Mouse (Mus musculus) embryonic facial prominence, embryonic 10.5 days (tissue): ENCODE measurements around the gene Ran. TPM values are rescaled to one million over a fixed set of nuclear protein-coding genes. Genes with fewer than 3 reads are reported as not detected.
A peak's percentile ranks its signal among the peaks of the same experiment; 100 is the strongest.

Experiments used
- DNase-seq: peaks from one replicate; pipeline ENCODE4 v3.0.0-alpha.2; 2017; ENCODE audit warnings: low spot score
- H3K27ac ChIP-seq: fragments of 300-500 bp; sonication (generic); replicated peaks from 2 replicates; pipeline ENCODE4 v1.5.1; 2016; ENCODE audit warnings: mild to moderate bottlenecking
- H3K27me3 ChIP-seq: fragments of 300-500 bp; sonication (generic); replicated peaks from 2 replicates; pipeline ENCODE4 v1.6.1; 2016; ENCODE audit warnings: low read depth, mild to moderate bottlenecking; ENCODE audit not compliant: poor library complexity, severe bottlenecking
- H3K36me3 ChIP-seq: fragments of 300-500 bp; sonication (generic); replicated peaks from 2 replicates; pipeline ENCODE4 v1.6.1; 2016; ENCODE audit warnings: mild to moderate bottlenecking, moderate library complexity
- H3K4me1 ChIP-seq: fragments of 300-500 bp; sonication (generic); 2 replicates; pipeline ENCODE4 v1.6.1; 2016
- H3K4me3 ChIP-seq: fragments of 300-500 bp; sonication (generic); 2 replicates; pipeline ENCODE4 v1.5.1; 2016; ENCODE audit warnings: mild to moderate bottlenecking, moderate library complexity
- H3K9me3 ChIP-seq: fragments of 300-500 bp; sonication (generic); 2 replicates; pipeline ENCODE4 v1.6.1; 2016; ENCODE audit warnings: mild to moderate bottlenecking
- WGBS: fragments of 180-500 bp; shearing (Covaris S2); methylation state at CpG from one replicate; pipeline ENCODE4 v1.1.7; 2016; 5-methylcytosine and 5-hydroxymethylcytosine counted together
- polyA plus RNA-seq: library from polyadenylated mRNA; unstranded; fragments of >200 nt; fragmentation: Nextera tagmentation; extraction: Ambion mirVana; gene quantifications from 2 replicates; pipeline ENCODE4 v1.2.1, GENCODE M21; 2016

Ran gene
- polyA plus RNA-seq, 1 experiment from 2014 or later: 958 TPM

DNA sequence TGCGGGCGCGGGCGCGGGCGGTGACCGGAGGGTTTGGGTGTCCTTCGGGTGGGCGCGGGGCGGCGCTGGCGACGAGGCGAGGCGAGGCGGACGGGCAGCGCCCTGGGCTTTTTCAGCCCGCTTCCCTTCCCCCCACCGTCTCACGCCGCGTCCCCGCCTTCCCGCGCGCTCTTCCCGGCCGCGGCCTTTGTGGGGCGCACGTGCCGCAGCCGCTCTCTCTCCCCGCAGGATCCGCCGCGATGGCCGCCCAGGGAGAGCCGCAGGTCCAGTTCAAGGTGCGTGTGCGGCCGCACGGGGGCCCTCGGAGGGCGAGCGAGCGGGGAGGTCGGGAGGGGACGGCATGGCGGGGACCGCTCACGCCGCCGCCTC, 415 bp downstream of the Ran start:
- Histone ChIP-seq H3K36me3 (peaks cover 44% of the 10 kb centered on the region), H3K27ac (peak overlapping the region; percentile 99), H3K4me3 (peak overlapping the region; percentile 91), H3K9me3 (no peaks in the 10 kb centered on the region), H3K27me3 (no peaks in the 10 kb centered on the region), H3K4me1 (peaks cover 21% of the 10 kb centered on the region)
- no peak for DNase-seq
- WGBS: under 1% methylated on average over 56 of the region's 56 CpGs

DNA sequence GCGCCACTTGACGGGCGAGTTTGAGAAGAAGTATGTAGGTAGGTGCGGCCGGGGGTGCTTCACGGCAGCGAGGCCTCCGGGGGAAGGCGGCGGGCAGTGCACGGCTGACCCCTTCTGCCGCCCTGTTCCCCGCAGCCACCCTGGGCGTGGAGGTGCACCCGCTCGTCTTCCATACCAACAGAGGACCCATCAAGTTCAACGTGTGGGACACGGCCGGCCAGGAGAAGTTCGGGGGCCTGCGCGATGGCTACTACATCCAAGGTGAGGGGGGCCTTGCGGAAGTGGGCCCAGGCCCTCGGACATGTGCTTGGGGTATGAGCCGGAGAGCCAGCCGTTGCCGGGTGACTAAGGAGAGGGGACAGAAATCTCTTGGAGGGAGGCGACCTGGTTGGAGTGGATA, 862 bp downstream of the Ran start:
- Histone ChIP-seq H3K36me3 (peaks cover 49% of the 10 kb centered on the region), H3K27ac (peak overlapping the region; percentile 99), H3K4me1 (peaks cover 21% of the 10 kb centered on the region), H3K4me3 (peak overlapping the region; percentile 91), H3K27me3 (no peaks in the 10 kb centered on the region), H3K9me3 (no peaks in the 10 kb centered on the region)
- 2% methylated on average over 28 of the region's 28 CpGs for WGBS
- DNase-seq: peak; percentile 61

DNA sequence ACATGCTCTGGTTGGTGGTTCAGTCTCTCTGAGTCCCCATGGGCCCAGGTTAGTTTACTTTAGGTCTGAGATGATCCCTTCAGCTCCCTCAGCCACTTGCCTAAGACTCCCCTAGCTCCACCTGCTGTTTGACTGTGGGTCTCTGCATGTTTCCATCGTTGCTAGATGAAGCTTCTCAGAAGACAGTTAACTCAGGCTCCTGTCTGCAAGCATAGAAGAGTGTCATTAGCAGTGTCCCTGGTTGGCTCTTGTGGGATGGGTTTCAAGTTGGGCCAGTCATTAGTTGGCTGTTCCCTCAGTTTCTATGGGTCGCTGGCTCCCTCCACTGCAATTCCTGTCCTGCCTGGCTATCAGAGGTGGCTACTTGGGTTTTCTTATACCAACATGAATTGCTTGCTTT, 5.2 kb downstream of the Ran start:
- H3K27ac ChIP-seq: no peak overlapping the region
- DNase-seq: no peak
- peaks cover 69% of the 10 kb centered on the region for H3K36me3 ChIP-seq
- H3K27me3 ChIP-seq: no peaks in the 10 kb centered on the region
- H3K4me1 ChIP-seq: peaks cover 8% of the 10 kb centered on the region
- H3K9me3 ChIP-seq: no peaks in the 10 kb centered on the region
- no peak overlapping the region for H3K4me3 ChIP-seq
- 45% methylated on average over 2 of the region's 2 CpGs for WGBS

DNA sequence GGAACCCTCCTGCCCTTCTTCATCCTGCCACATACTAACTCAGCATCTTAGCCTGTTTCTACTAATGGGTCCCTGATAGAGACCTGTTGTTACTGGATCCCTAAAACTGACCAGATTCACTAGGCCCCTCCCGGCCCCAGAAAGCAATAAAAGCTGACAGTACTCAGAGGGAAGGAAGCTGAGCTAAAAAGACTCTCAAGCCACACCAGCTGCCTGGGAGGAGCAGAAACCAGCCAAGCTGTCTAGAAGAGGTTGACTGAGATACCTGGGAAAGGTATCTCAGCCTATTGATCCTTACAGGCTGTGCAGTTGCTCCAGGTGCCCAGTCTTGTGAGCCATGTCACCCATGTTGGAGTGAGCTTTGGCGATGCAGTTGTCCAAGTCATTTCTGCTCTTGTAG, 5.9 kb downstream of the Ran start:
- no peak overlapping the region for H3K27ac ChIP-seq
- H3K36me3 ChIP-seq: peaks cover 67% of the 10 kb centered on the region
- WGBS: 94% methylated on average over 2 of the region's 2 CpGs
- H3K9me3 ChIP-seq: no peaks in the 10 kb centered on the region
- no peak for DNase-seq
- H3K4me3 ChIP-seq: no peak overlapping the region
- peaks cover 8% of the 10 kb centered on the region for H3K4me1 ChIP-seq
- no peaks in the 10 kb centered on the region for H3K27me3 ChIP-seq

DNA sequence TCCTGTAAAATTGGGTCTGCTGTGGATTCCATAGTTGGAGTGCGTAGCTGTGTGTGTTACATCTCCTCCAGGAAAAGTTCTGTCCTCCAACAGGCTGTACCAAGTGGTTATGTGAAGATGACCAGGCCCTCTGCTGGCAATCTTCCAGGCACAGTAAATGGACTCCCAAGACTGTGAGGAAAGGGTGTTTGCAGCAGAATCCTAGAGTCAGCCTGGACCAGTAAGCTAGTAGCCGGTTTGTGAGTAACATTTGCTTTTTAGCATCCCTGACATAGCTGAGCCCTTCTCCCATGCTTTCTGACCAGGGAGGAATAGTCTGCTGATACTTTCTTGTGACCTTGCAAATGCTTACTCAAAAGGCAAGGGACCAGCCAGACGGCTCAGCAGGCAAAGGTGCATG, 6.3 kb downstream of the Ran start:
- Histone ChIP-seq H3K36me3 (peaks cover 62% of the 10 kb centered on the region), H3K27ac (no peak overlapping the region), H3K4me3 (no peak overlapping the region), H3K4me1 (peaks cover 8% of the 10 kb centered on the region), H3K27me3 (no peaks in the 10 kb centered on the region), H3K9me3 (no peaks in the 10 kb centered on the region)
- WGBS: 88% methylated on average over 3 of the region's 3 CpGs
- no peak for DNase-seq

DNA sequence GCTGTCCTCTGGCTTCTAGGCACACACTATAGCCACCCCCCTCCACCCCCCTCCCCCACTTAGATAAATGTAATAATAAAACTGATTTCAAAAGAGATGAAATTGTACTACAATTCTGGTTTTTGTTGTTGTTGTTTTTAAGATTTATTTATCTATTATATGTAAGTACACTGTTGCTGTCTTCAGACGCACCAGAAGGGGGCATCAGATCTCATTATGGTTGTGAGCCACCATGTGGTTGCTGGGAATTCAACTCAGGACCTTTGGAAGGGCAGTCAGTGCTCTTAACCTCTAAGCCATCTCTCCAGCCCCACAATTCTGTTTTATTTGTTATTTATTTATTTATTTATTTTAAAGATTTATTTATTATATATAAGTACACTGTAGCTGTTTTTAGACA, 6.8 kb downstream of the Ran start:
- H3K4me3 ChIP-seq: no peak overlapping the region
- no peak for DNase-seq
- H3K27ac ChIP-seq: no peak overlapping the region
- no peaks in the 10 kb centered on the region for H3K9me3 ChIP-seq
- no peaks in the 10 kb centered on the region for H3K27me3 ChIP-seq
- peaks cover 58% of the 10 kb centered on the region for H3K36me3 ChIP-seq
- peaks cover 7% of the 10 kb centered on the region for H3K4me1 ChIP-seq
- 82% methylated on average over 1 of the region's 1 CpGs for WGBS

DNA sequence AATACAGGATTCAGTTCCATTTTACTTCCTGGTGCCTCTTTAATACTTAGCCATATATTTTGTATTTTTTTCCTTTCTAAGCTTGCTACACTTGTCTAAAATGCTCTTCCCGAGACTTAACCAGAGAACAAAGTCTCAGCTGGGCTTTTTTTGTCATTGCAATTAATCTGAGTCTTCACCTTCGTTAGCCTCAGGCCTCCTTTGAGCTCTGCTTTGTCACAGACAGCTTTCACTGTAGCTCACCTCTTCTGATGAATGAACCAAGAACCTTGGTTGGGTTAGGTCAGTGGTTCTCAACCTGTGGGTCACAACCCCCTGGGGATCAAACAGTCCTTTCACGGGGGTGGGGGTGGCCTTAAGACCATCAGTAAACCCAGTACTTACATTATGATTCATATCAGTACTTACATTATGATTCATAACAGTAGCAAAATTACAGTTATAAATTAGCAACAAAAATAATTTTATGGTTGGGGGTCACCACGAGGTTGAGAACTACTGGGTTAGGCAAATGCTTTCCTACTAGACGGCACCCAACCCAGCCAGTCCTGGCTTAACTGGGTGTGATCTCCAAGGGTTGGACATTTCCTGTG, 9.4 kb downstream of the Ran start:
- no peaks in the 10 kb centered on the region for H3K27me3 ChIP-seq
- H3K36me3 ChIP-seq: peaks cover 35% of the 10 kb centered on the region
- peaks cover under 1% of the 10 kb centered on the region; the same call in 1 of the 2 replicates for H3K9me3 ChIP-seq
- WGBS: 75% methylated on average over 5 of the region's 5 CpGs
- no peak overlapping the region for H3K4me3 ChIP-seq
- DNase-seq: no peak
- no peak overlapping the region for H3K27ac ChIP-seq
- no peaks in the 10 kb centered on the region for H3K4me1 ChIP-seq

DNA sequence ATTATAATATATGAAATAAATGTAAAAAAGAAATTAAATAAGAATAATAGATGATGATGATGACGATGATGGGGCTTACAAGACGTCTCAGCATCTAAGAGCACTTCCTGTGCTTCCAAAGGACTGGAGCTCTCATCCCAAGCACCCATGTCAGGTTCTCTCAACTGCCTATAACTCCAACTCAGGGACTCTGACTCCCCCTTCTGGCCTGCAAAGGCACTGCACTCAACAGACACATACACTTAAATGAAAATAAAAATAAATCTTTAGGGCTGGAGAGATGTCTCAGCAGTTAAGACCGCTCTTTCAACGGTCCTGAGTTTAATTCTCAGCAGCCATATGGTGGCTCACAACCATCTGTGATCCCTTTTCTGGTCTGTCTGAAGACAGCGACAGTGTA, 16.8 kb downstream of the Ran start:
- H3K9me3 ChIP-seq: peaks cover 2% of the 10 kb centered on the region; the same call in 1 of the 2 replicates
- 91% methylated on average over 5 of the region's 5 CpGs for WGBS
- no peaks in the 10 kb centered on the region for H3K27me3 ChIP-seq
- H3K36me3 ChIP-seq: no peaks in the 10 kb centered on the region
- H3K4me3 ChIP-seq: no peak overlapping the region
- no peak for DNase-seq
- no peaks in the 10 kb centered on the region for H3K4me1 ChIP-seq
- H3K27ac ChIP-seq: no peak overlapping the region

DNA sequence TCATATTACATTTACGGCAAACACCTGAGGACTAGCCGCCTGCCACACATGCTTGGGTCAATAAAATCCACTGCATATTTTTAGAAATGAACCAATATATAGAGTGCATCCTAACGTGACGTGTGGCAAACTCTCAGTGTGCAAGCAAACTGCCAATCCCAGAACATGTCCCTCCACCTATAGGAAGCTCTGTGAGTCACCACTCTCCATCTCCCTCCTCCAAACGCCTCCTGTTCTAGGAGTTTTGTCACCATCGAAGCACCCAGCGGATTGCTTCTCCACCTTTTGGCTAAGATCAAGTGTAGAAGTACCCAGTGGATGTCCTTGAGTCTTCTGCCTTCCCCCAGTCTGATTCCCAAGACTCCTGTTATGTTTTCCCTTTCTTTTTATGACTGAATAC, 17.9 kb downstream of the Ran start:
- H3K9me3 ChIP-seq: peaks cover 2% of the 10 kb centered on the region; the same call in 1 of the 2 replicates
- no peaks in the 10 kb centered on the region for H3K4me1 ChIP-seq
- no peak for DNase-seq
- no peaks in the 10 kb centered on the region for H3K36me3 ChIP-seq
- no peak overlapping the region for H3K27ac ChIP-seq
- 80% methylated on average over 7 of the region's 7 CpGs for WGBS
- no peaks in the 10 kb centered on the region for H3K27me3 ChIP-seq
- no peak overlapping the region for H3K4me3 ChIP-seq

DNA sequence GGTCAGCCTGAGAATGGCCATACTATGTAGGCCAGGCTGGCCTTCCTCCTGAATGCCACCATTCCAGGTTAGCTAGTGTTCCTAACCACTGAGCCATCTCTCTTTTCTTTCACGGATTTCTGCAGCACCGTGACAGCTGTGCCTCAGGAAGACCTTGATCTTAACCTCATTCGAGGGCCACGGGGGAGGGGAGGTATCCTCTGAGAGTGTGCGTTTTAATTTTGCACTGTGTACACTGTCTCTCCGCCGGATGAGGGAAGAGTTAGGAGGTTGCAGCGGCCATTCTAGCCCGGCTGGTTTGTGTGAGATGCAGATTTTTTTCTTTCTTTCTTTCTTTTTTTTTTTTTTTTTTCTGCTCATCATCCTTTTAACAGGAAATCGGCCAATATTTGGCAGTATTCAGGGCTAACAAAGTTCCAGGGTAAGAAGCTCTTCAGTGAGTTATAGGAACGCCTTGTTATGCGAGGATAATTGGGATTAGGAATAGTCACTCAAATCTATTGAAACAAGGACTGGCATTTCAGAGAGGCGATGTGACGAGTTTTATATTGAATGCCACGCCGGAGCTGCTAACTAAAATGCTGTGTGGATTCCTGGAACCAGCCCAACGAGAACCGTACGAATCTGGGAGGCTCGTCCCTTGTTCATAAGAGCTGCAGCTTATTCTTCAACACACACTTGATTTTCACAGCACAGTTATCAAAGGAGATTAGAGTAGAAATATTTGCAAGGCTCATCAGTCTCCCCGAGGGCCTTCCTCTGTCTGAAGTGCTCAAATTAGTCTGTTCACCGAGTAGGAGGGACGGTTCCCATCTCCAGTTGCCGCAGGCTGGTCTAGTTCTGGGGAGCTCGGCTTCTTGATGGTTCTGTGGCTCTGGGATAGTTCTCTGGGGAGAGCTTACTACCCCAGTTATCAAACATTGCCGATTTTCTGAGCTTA, 26.0 kb downstream of the Ran start:
- DNase-seq: no peak
- H3K4me3 ChIP-seq: no peak overlapping the region
- H3K9me3 ChIP-seq: no peaks in the 10 kb centered on the region
- peaks cover 12% of the 10 kb centered on the region; the same call in 1 of the 2 replicates for H3K4me1 ChIP-seq
- no peak overlapping the region for H3K27ac ChIP-seq
- WGBS: 69% methylated on average over 26 of the region's 26 CpGs
- no peaks in the 10 kb centered on the region for H3K36me3 ChIP-seq
- H3K27me3 ChIP-seq: no peaks in the 10 kb centered on the region

DNA sequence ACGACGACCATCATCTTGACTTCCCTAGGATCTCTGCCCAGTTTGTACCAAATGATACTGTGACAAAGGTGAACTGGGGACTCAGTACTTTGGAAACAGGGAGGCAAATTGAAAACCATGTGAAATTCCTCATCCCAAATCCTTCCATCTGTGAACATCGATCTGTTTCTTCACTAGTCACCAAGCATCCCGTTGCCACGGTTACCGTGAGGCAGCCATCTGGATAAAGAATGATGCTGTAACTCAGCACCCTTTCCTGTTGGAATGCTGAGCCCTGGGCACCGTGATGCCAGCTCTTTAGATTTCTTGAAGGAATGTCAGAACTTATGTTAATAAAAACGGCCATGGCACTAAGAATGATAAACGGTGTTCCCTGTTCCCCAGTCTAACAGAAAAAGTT, 29.5 kb downstream of the Ran start:
- peaks cover 17% of the 10 kb centered on the region for H3K4me1 ChIP-seq
- no peak overlapping the region for H3K4me3 ChIP-seq
- H3K27me3 ChIP-seq: no peaks in the 10 kb centered on the region
- DNase-seq: peak; percentile 52
- 79% methylated on average over 9 of the region's 9 CpGs for WGBS
- H3K36me3 ChIP-seq: no peaks in the 10 kb centered on the region
- no peak overlapping the region for H3K27ac ChIP-seq
- H3K9me3 ChIP-seq: no peaks in the 10 kb centered on the region

DNA sequence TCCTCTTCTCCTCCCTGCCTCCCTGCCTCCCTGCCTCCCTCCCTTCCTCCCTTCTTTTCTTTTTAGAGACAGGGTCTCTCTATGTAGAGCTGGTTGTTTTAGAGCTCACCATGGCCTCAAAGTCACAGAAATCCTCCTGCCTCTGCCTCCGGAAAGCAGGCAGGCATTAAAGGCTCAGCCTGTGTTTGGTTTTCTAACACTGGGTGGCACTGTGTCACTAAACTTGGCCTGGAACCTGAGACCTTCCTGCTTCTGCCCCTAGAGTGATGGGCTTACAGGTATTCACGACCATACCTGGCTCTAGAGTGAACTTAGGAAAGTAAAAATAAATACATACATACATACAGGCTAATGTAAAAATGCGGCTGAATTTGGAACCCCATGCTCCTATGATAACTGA, 32.0 kb downstream of the Ran start:
- Histone ChIP-seq H3K27ac (no peak overlapping the region), H3K4me1 (peaks cover 9% of the 10 kb centered on the region), H3K36me3 (no peaks in the 10 kb centered on the region), H3K4me3 (no peak overlapping the region), H3K9me3 (no peaks in the 10 kb centered on the region), H3K27me3 (no peaks in the 10 kb centered on the region)
- no peak for DNase-seq
- WGBS: 86% methylated on average over 3 of the region's 3 CpGs
